In genomic region chr7:5053456-5054179, GRCm38 (mm10) we compare ENCODE assay signal across 8 mouse cellular contexts. TPM values are rescaled to one million over a fixed set of nuclear protein-coding genes. Genes with fewer than 3 reads are reported as not detected.
DNase-seq lines count a peak whose midpoint lies in the region; ATAC-seq and TF ChIP-seq lines count a peak whose summit lies in the region.

No protein-coding gene starts in this region.

- TF ChIP-seq CTCF in liver, postnatal 0 days (IDR thresholded peaks at IDR 0.05; ENCODE audit: low read depth) = no peak

- no peak for ATAC-seq in forebrain, embryonic 14.5 days
- no peak for ATAC-seq in liver, postnatal 0 days

- H3K4me2 ChIP-seq in forebrain, embryonic 14.5 days (ENCODE audit: low read length) = peak overlapping the region; percentile 90
- H3K4me2 ChIP-seq in liver, postnatal 0 days (ENCODE audit: low read depth, low read length) = peak overlapping the region; percentile 81

- no peaks in the 10 kb centered on the region for H3K36me3 ChIP-seq in forebrain, embryonic 14.5 days (ENCODE audit: control insufficient read depth, insufficient read depth, low read length)
- H3K36me3 ChIP-seq in liver, postnatal 0 days (replicated peaks; ENCODE audit: insufficient read depth, low read length) = no peaks in the 10 kb centered on the region

- TF ChIP-seq EP300 in liver, postnatal 0 days (IDR thresholded peaks at IDR 0.05; ENCODE audit: low read depth) = no peak

- H3K4me1 ChIP-seq in forebrain, embryonic 14.5 days (ENCODE audit: control insufficient read depth, insufficient read depth, low read length) = peaks cover 26% of the 10 kb centered on the region
- peaks cover 25% of the 10 kb centered on the region for H3K4me1 ChIP-seq in liver, postnatal 0 days (ENCODE audit: insufficient read depth)

- 10% methylated on average over 32 of the region's 32 CpGs for WGBS in forebrain, embryonic 14.5 days
- 12% methylated on average over 32 of the region's 32 CpGs for WGBS in liver, postnatal 0 days (ENCODE audit: insufficient replicate concordance)

- peaks cover 54% of the 10 kb centered on the region for H3K27me3 ChIP-seq in forebrain, embryonic 14.5 days (replicated peaks; ENCODE audit: control insufficient read depth, insufficient read depth, low read length)
- H3K27me3 ChIP-seq in liver, postnatal 0 days (ENCODE audit: insufficient read depth, low read length) = peaks cover 74% of the 10 kb centered on the region

- H3K9ac ChIP-seq in forebrain, embryonic 14.5 days (ENCODE audit: low read length) = peak overlapping the region; percentile 91
- H3K9ac ChIP-seq in liver, postnatal 0 days (replicated peaks) = no peak overlapping the region

- H3K27ac ChIP-seq in forebrain, embryonic 14.5 days (ENCODE audit: low read depth, low read length) = no peak overlapping the region
- no peak overlapping the region for H3K27ac ChIP-seq in liver, postnatal 0 days (ENCODE audit: low read depth)

- H3K4me3 ChIP-seq in forebrain, embryonic 14.5 days (ENCODE audit: low read depth, low read length) = peak overlapping the region; percentile 78
- H3K4me3 ChIP-seq in liver, postnatal 0 days (ENCODE audit: low read depth, low read length) = peak overlapping the region; percentile 17; the same call in 1 of the 2 replicates

- DNase-seq in layer of hippocampus, postnatal 10 days (ENCODE audit: low spot score in 2 of 2) = peak; percentile 63 to 67
- no peak for DNase-seq in layer of hippocampus, postnatal 36 days
- DNase-seq in cerebellum, postnatal 10 days = peak; percentile 50 to 57
- DNase-seq in forebrain, embryonic 14.5 days (ENCODE audit: low spot score) = no peak
- no peak for DNase-seq in liver, postnatal 0 days
- no peak for DNase-seq in spleen, postnatal 14 days (ENCODE audit: low spot score in 2 of 2)
- no peak for DNase-seq in urinary bladder, adult 18-20 months (ENCODE audit: low spot score in 2 of 2)
- DNase-seq in kidney, adult 8-10 months = no peak

- H3K9me3 ChIP-seq in forebrain, embryonic 14.5 days (replicated peaks; ENCODE audit: control insufficient read depth, low read length) = no peaks in the 10 kb centered on the region
- H3K9me3 ChIP-seq in liver, postnatal 0 days (ENCODE audit: low read length) = no peaks in the 10 kb centered on the region

RNA-seq across cellular contexts. Expression of gene Zfp580, which starts 2.3 kb away (rescaled TPM):
- total RNA-seq in layer of hippocampus, postnatal 10 days (2021) = 10 to 100 TPM; 74.9 to 80.4 TPM
- total RNA-seq in layer of hippocampus, postnatal 36 days (2021) = 10 to 100 TPM; 34.5 to 35.2 TPM
- polyA plus RNA-seq in forebrain, embryonic 14.5 days (2014; fragmentation: Nextera tagmentation; extraction: Ambion mirVana) = 54.5 and 64.9 TPM in 2 replicates
- 3.2 and 4.4 TPM in 2 replicates for polyA plus RNA-seq in liver, postnatal 0 days (2015; fragmentation: Nextera tagmentation; extraction: Ambion mirVana)

RNA-seq across cellular contexts. Expression of gene U2af2, which starts 8.3 kb away (rescaled TPM):
- 100 to 1,000 TPM; 174 to 184 TPM for total RNA-seq in layer of hippocampus, postnatal 10 days (2021)
- 100 to 1,000 TPM; 183 to 184 TPM for total RNA-seq in layer of hippocampus, postnatal 36 days (2021)
- 124 and 133 TPM in 2 replicates for polyA plus RNA-seq in forebrain, embryonic 14.5 days (2014; fragmentation: Nextera tagmentation; extraction: Ambion mirVana)
- polyA plus RNA-seq in liver, postnatal 0 days (2015; fragmentation: Nextera tagmentation; extraction: Ambion mirVana) = 34.7 and 36.8 TPM in 2 replicates

RNA-seq across cellular contexts. Expression of gene Zfp784, which starts 15.4 kb away (rescaled TPM):
- total RNA-seq in layer of hippocampus, postnatal 10 days (2021) = 1 to 10 TPM; 5.4 to 5.8 TPM
- total RNA-seq in layer of hippocampus, postnatal 36 days (2021) = 1 to 10 TPM; 5.1 to 5.4 TPM
- polyA plus RNA-seq in forebrain, embryonic 14.5 days (2014; fragmentation: Nextera tagmentation; extraction: Ambion mirVana) = 6.2 and 6.3 TPM in 2 replicates
- 1.9 and 2.4 TPM in 2 replicates for polyA plus RNA-seq in liver, postnatal 0 days (2015; fragmentation: Nextera tagmentation; extraction: Ambion mirVana)

RNA-seq across cellular contexts. Expression of gene 4632433K11Rik, which starts 19.7 kb away (rescaled TPM):
- total RNA-seq in layer of hippocampus, postnatal 10 days (2021) = not detected
- not detected for total RNA-seq in layer of hippocampus, postnatal 36 days (2021)
- not detected in 2 replicates for polyA plus RNA-seq in forebrain, embryonic 14.5 days (2014; fragmentation: Nextera tagmentation; extraction: Ambion mirVana)
- not detected in 2 replicates for polyA plus RNA-seq in liver, postnatal 0 days (2015; fragmentation: Nextera tagmentation; extraction: Ambion mirVana)

RNA-seq across cellular contexts. Expression of gene Epn1, which starts 26.4 kb away (rescaled TPM):
- total RNA-seq in layer of hippocampus, postnatal 10 days (2021) = 100 to 1,000 TPM; 402 to 408 TPM
- 100 to 1,000 TPM; 523 to 530 TPM for total RNA-seq in layer of hippocampus, postnatal 36 days (2021)
- 71.3 and 89.0 TPM in 2 replicates for polyA plus RNA-seq in forebrain, embryonic 14.5 days (2014; fragmentation: Nextera tagmentation; extraction: Ambion mirVana)
- 34.7 and 38.0 TPM in 2 replicates for polyA plus RNA-seq in liver, postnatal 0 days (2015; fragmentation: Nextera tagmentation; extraction: Ambion mirVana)

Comparison
In these comparisons a context has a peak if more than half of its experiments do, and no peak if none do; other contexts are left out.
1. DNase-seq: peak in layer of hippocampus, postnatal 10 days (2 of 2) and cerebellum, postnatal 10 days (2 of 2); none in layer of hippocampus, postnatal 36 days (0 of 2), forebrain, embryonic 14.5 days (single experiment), liver, postnatal 0 days (single experiment), spleen, postnatal 14 days (0 of 2), urinary bladder, adult 18-20 months (0 of 2) and kidney, adult 8-10 months (0 of 2).